Mouse (Mus musculus): Measurements from ENCODE around the gene Chid1. TPM values are rescaled to one million over a fixed set of nuclear protein-coding genes. Genes with fewer than 3 reads are reported as not detected.

Gene Chid1
- polyA plus RNA-seq, 1 experiment: 37.9 TPM

DNA sequence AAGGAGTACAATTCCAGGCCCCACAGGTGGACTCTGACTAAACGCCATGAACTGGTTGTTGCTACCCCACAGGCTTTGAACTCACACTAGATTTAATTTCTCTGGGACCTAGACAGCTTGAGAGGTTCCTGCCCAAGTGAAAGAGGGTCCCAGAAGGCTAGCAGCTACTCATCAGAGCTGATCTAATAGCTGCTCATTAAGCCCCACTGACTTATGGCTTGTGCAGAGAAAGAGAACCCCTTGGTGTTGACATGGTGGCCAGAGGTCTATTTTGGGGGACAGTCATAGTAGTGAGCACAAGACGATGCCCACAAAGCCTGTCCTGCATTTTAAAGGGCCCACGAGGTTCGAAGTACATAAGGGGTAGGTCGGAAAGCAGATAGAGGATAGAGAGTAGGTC is 65.5 kb downstream of the Chid1 start:
- 7% methylated on average over 5 of the region's 5 CpGs for WGBS
- peak overlapping the region; percentile 68 for H3K4me3 ChIP-seq (replicated peaks; ENCODE audit: insufficient read depth, low read depth, low read length)
- DNase-seq: no peak
- H3K4me1 ChIP-seq (ENCODE audit: control insufficient read depth, insufficient read depth, low read length): peaks cover 10% of the 10 kb centered on the region
- no peak for TF ChIP-seq CTCF (IDR thresholded peaks at IDR 0.05; ENCODE audit: borderline replicate concordance, insufficient read depth, low read depth, low read length)
- TF ChIP-seq POLR2A (IDR thresholded peaks at IDR 0.05; ENCODE audit: borderline replicate concordance, insufficient read depth, low read length): no peak
- H3K27ac ChIP-seq (ENCODE audit: insufficient read depth, low read length): no peak overlapping the region
- H3K27me3 ChIP-seq (ENCODE audit: control insufficient read depth, insufficient read depth, low read length): no peaks in the 10 kb centered on the region

DNA sequence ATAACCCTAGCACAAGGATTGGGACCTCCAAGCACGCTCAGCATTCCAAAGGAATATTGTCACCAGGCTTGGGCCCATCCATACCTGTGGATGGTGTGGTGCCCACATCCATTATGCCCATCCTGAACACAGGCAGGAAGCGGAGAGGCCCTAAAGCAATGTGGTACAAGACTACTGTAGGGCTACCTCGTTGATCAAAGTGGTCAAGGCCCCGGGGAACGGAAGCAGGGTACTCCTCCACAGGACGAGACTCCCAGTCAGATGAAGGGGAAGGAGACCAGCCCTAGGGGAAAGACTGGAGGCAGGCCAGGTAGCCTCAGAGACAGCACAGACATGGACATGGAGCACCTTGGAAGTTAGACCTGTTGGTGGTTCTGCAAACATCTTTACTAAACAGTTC is 66.9 kb downstream of the Chid1 start:
- peaks cover 21% of the 10 kb centered on the region for H3K4me1 ChIP-seq (ENCODE audit: control insufficient read depth, insufficient read depth, low read length)
- no peak overlapping the region for H3K4me3 ChIP-seq (replicated peaks; ENCODE audit: insufficient read depth, low read depth, low read length)
- 83% methylated on average over 6 of the region's 6 CpGs for WGBS
- no peaks in the 10 kb centered on the region for H3K27me3 ChIP-seq (ENCODE audit: control insufficient read depth, insufficient read depth, low read length)
- no peak for DNase-seq
- TF ChIP-seq POLR2A (IDR thresholded peaks at IDR 0.05; ENCODE audit: borderline replicate concordance, insufficient read depth, low read length): no peak
- no peak for TF ChIP-seq CTCF (IDR thresholded peaks at IDR 0.05; ENCODE audit: borderline replicate concordance, insufficient read depth, low read depth, low read length)
- H3K27ac ChIP-seq (ENCODE audit: insufficient read depth, low read length): no peak overlapping the region

GRCm38 (mm10) chr7:141472226-141472625 is 67.4 kb downstream of the Chid1 start:
- no peak for DNase-seq
- H3K4me3 ChIP-seq (replicated peaks; ENCODE audit: insufficient read depth, low read depth, low read length): no peak overlapping the region
- no peak overlapping the region for H3K27ac ChIP-seq (ENCODE audit: insufficient read depth, low read length)
- H3K27me3 ChIP-seq (ENCODE audit: control insufficient read depth, insufficient read depth, low read length): no peaks in the 10 kb centered on the region
- 77% methylated on average over 6 of the region's 6 CpGs for WGBS
- no peak for TF ChIP-seq POLR2A (IDR thresholded peaks at IDR 0.05; ENCODE audit: borderline replicate concordance, insufficient read depth, low read length)
- TF ChIP-seq CTCF (IDR thresholded peaks at IDR 0.05; ENCODE audit: borderline replicate concordance, insufficient read depth, low read depth, low read length): no peak
- H3K4me1 ChIP-seq (ENCODE audit: control insufficient read depth, insufficient read depth, low read length): peaks cover 21% of the 10 kb centered on the region

DNA sequence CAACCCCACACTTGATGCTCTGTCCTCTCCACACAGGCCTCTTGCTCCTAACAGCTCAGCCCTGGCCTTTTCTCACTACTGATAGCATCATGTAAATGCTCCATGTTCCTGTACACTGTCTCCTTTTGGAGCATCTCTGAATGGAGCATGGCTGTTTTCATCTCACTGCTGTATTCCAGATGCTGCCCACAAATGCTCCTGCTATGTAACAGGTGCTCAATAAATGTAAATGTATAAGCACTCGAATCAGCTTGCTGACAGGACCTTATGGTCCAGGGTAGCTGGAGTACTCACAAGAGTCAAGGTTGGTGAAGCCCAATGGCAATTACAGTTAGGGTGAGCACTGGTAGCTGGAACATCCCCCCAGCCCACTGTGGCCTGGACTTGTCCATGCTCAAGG is 68.4 kb downstream of the Chid1 start:
- TF ChIP-seq POLR2A (IDR thresholded peaks at IDR 0.05; ENCODE audit: borderline replicate concordance, insufficient read depth, low read length): no peak
- WGBS: 84% methylated on average over 1 of the region's 1 CpGs
- Histone ChIP-seq H3K4me1 (ENCODE audit: control insufficient read depth, insufficient read depth, low read length) (peaks cover 23% of the 10 kb centered on the region), H3K27me3 (ENCODE audit: control insufficient read depth, insufficient read depth, low read length) (no peaks in the 10 kb centered on the region), H3K27ac (ENCODE audit: insufficient read depth, low read length) (no peak overlapping the region), H3K4me3 (replicated peaks; ENCODE audit: insufficient read depth, low read depth, low read length) (no peak overlapping the region)
- no peak for DNase-seq

- WGBS: 88% methylated on average over 10 of the region's 10 CpGs
- TF ChIP-seq CTCF (IDR thresholded peaks at IDR 0.05; ENCODE audit: borderline replicate concordance, insufficient read depth, low read depth, low read length) (no peak), POLR2A (IDR thresholded peaks at IDR 0.05; ENCODE audit: borderline replicate concordance, insufficient read depth, low read length) (no peak)
- Histone ChIP-seq H3K4me3 (replicated peaks; ENCODE audit: insufficient read depth, low read depth, low read length) (no peak overlapping the region), H3K27ac (ENCODE audit: insufficient read depth, low read length) (no peak overlapping the region), H3K27me3 (ENCODE audit: control insufficient read depth, insufficient read depth, low read length) (no peaks in the 10 kb centered on the region), H3K4me1 (ENCODE audit: control insufficient read depth, insufficient read depth, low read length) (peaks cover 20% of the 10 kb centered on the region)
- DNase-seq: no peak
Observed at GRCm38 (mm10) chr7:141470637-141470944, 69.1 kb downstream of the Chid1 start.

DNA sequence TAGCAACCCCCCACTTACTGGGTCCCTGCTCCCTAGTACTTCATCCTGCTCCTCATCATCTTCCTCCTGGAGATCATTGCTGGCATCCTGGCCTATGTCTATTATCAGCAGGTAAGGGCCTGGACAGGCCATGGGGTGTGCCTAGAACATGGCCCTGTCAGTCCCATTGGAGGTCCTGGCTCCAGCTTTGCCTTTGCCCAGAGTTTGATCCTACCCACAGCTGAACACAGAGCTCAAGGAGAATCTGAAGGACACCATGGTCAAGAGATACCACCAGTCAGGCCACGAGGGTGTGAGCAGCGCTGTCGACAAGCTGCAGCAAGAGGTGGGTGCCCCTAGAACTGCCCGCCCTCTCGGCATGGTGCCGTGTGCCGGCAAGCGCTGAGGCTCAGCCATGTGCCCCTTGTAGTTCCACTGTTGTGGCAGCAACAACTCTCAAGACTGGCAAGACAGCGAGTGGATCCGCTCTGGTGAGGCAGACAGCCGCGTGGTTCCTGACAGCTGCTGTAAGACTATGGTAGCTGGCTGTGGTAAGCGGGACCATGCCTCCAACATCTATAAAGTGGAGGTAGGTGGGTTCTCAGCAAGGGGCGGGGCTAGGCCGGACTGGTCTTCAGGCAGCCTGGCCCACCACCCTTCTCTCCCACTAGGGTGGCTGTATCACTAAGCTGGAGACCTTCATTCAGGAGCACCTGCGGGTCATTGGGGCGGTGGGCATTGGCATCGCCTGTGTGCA is 69.6 kb downstream of the Chid1 start:
- TF ChIP-seq POLR2A (IDR thresholded peaks at IDR 0.05; ENCODE audit: borderline replicate concordance, insufficient read depth, low read length) (no peak), CTCF (IDR thresholded peaks at IDR 0.05; ENCODE audit: borderline replicate concordance, insufficient read depth, low read depth, low read length) (no peak)
- Histone ChIP-seq H3K27ac (ENCODE audit: insufficient read depth, low read length) (no peak overlapping the region), H3K27me3 (ENCODE audit: control insufficient read depth, insufficient read depth, low read length) (no peaks in the 10 kb centered on the region), H3K4me3 (replicated peaks; ENCODE audit: insufficient read depth, low read depth, low read length) (no peak overlapping the region), H3K4me1 (ENCODE audit: control insufficient read depth, insufficient read depth, low read length) (peaks cover 20% of the 10 kb centered on the region)
- DNase-seq: peak in 1 of 2 experiments; percentile 26
- 89% methylated on average over 18 of the region's 18 CpGs for WGBS

DNA sequence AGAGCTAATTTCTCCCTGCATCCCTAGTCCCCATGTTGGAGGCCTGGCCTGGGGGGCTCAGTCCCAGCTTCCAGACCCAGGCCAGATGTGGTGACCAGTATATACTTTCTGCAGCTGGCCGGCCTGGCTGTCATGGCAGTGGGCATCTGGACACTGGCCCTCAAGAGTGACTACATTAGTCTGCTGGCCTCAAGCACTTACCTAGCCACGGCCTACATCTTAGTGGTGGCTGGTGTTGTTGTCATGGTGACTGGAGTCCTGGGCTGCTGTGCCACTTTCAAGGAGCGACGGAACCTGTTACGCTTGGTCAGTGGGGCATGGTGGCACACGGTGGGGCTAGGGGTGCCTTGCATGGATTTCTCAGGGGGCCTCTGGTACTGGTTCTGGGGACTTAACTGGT is 70.3 kb downstream of the Chid1 start:
- no peaks in the 10 kb centered on the region for H3K27me3 ChIP-seq (ENCODE audit: control insufficient read depth, insufficient read depth, low read length)
- TF ChIP-seq CTCF (IDR thresholded peaks at IDR 0.05; ENCODE audit: borderline replicate concordance, insufficient read depth, low read depth, low read length): no peak
- no peak for TF ChIP-seq POLR2A (IDR thresholded peaks at IDR 0.05; ENCODE audit: borderline replicate concordance, insufficient read depth, low read length)
- H3K4me3 ChIP-seq (replicated peaks; ENCODE audit: insufficient read depth, low read depth, low read length): no peak overlapping the region
- H3K4me1 ChIP-seq (ENCODE audit: control insufficient read depth, insufficient read depth, low read length): peaks cover 20% of the 10 kb centered on the region
- H3K27ac ChIP-seq (ENCODE audit: insufficient read depth, low read length): no peak overlapping the region
- no peak for DNase-seq
- 59% methylated on average over 6 of the region's 6 CpGs for WGBS

DNA sequence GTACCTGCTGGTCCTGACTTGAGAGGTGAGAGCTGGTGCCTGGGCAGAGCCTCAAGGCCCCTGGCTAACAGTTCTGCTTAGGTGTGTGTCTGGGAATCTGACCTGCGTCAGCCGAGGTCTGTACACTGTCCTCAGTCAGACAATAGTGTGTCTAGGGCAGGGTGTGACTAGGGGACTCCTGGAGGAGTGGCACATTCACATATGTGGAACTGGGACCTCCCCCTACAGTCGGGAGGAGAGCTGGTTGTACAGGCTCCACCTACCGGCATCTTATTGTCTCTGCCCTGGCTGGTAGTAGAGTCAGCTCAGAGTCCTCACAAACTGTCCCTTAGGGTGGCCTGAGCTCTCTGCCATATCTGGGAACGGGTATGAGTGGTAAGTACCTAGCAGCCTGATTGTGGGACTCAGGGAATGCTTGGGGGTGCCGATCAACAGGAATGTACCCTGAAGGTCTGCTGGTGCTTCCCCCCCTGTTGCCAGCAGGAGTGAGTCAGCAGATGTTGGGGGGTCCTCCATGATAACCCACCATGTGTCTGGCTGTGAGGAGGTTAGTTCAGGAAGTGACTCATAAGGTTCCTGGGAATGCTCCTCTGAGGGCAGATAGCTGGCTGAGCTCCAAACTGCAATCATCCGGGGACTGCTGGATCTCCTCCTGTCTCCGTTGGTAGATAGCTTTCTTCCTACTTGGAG is 71.0 kb downstream of the Chid1 start:
- H3K27ac ChIP-seq (ENCODE audit: insufficient read depth, low read length): no peak overlapping the region
- 17% methylated on average over 8 of the region's 8 CpGs for WGBS

More for the DNA sequence above, 71.0 kb downstream of the Chid1 start:
- peak; percentile 55 to 65 for DNase-seq
- H3K27me3 ChIP-seq (ENCODE audit: control insufficient read depth, insufficient read depth, low read length): no peaks in the 10 kb centered on the region
- H3K4me1 ChIP-seq (ENCODE audit: control insufficient read depth, insufficient read depth, low read length): peaks cover 20% of the 10 kb centered on the region
- H3K4me3 ChIP-seq (replicated peaks; ENCODE audit: insufficient read depth, low read depth, low read length): peak overlapping the region; percentile 88
- TF ChIP-seq CTCF (IDR thresholded peaks at IDR 0.05; ENCODE audit: borderline replicate concordance, insufficient read depth, low read depth, low read length) (peak; percentile 41; the same call in 1 of the 2 replicates), POLR2A (IDR thresholded peaks at IDR 0.05; ENCODE audit: borderline replicate concordance, insufficient read depth, low read length) (no peak)

All from cerebellum, adult 2 months (tissue).